Mouse (Mus musculus): ENCODE measurements around the gene Nt5dc1. TPM values are rescaled to one million over a fixed set of nuclear protein-coding genes. Genes with fewer than 3 reads are reported as not detected.

Nt5dc1 gene
- total and polyA plus RNA-seq, 3 experiments: 14.3 to 25.9 (median 21.1) TPM

DNA sequence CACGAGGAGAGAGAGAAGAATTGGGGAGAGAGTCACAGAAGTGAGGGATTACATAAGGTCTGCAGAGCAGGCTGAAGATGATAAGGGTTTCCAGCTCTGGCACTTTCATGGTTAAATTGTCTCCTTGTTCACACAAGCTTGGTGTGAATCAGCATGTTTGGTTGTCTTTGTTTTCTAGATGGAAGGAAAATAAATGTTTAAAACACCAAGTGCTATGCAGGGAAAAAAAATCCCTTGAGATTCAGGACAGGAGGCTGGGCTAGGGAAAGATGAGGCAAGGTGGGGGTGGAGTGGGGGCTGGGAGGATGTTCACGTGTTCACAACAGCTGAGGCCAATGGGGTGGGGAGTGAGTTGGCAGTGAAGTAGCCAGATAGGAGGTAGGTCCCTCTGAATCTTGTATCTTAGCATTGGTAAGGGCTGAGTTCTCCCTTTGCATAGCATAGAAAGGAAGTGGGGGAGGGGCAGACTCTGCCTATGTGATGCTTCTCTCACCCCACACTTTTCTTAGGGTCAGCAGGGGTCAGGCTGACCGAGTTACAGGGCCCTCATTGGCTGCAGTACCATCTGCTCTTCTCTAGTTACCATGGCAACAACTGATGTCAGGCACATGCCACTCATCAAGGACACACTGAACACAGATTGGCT is 101.7 kb downstream of the Nt5dc1 start:
- dilution Hi-C loops (cut with MboI; ENCODE audit: extremely low pct_ligation_motif_present, extremely low pct_unique_long_range_greater_than_20kb, low sequenced_read_pairs) (no loop called here), in situ Hi-C loops (cut with MboI; ENCODE audit: low pct_ligation_motif_present, low pct_unique_long_range_greater_than_20kb, low sequenced_read_pairs) (no loop called here)
- H3K36me3 ChIP-seq (replicated peaks in 1 of 2; ENCODE audit: control insufficient read depth in 1 of 2, insufficient read depth in 1 of 2, low read length in 1 of 2): peaks cover 3 to 47% of the 10 kb centered on the region in 2 experiments
- peaks cover 0 to 10% of the 10 kb centered on the region in 2 experiments; a peak in 2 of 4 replicates for H3K4me1 ChIP-seq (ENCODE audit: control insufficient read depth in 1 of 2, insufficient read depth in 2 of 2)
- H3K27me3 ChIP-seq (replicated peaks): no peaks in the 10 kb centered on the region
- no peaks in the 10 kb centered on the region for H3K9me3 ChIP-seq (replicated peaks; ENCODE audit: low read length)
- H3K4me3 ChIP-seq (replicated peaks in 1 of 3; ENCODE audit: low read depth in 2 of 3, low read length in 2 of 3, poor library complexity in 1 of 3): no peak overlapping the region
- H3K79me2 ChIP-seq (replicated peaks; ENCODE audit: control insufficient read depth, extremely low read depth, insufficient read depth, poor library complexity, severe bottlenecking): no peaks in the 10 kb centered on the region
- no peak overlapping the region for H3K27ac ChIP-seq (ENCODE audit: insufficient read depth, low read depth)
- TF ChIP-seq GABPA (IDR thresholded peaks at IDR 0.05; ENCODE audit: insufficient replicate concordance, low read depth, low read length): no peak
- 0 out of 2 replicates have a peak, but pooled peaks have one; percentile 41 for TF ChIP-seq CHD2 (IDR thresholded peaks at IDR 0.05; ENCODE audit: low read length)
- peak; percentile 13 for DNase-seq (ENCODE audit: extremely low read depth)
- no peak overlapping the region for H3K9ac ChIP-seq (ENCODE audit: insufficient read depth, low read depth)
- H3K4me2 ChIP-seq (ENCODE audit: insufficient read depth, low read depth, poor library complexity, severe bottlenecking): no peak overlapping the region

DNA sequence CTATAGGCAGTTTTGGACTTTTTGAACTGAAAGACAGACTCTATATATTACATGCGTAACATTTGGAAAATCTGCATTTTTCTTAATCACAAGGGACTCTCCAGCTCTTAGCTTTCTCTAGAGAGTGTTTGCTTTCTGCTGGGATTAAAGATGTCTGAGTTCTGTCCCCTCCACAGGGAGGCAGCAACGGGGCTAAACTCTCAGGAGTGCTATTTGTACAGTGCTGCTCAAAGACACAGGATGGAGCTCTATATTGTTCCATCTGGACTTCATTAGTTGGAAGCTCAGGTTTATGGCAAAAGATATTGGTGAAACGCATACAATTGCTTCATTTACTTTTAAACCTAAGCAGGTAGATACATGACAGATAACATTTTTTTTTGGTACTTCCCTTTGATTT is 105.8 kb downstream of the Nt5dc1 start:
- peaks cover 3 to 41% of the 10 kb centered on the region in 2 experiments for H3K36me3 ChIP-seq (replicated peaks in 1 of 2; ENCODE audit: control insufficient read depth in 1 of 2, insufficient read depth in 1 of 2, low read length in 1 of 2)
- H3K27me3 ChIP-seq (replicated peaks): no peaks in the 10 kb centered on the region
- TF ChIP-seq CTCF (conservative IDR thresholded peaks at IDR 0.05 in 1 of 2, IDR thresholded peaks at IDR 0.05 in 1 of 2; ENCODE audit: low read depth in 2 of 2, low read length in 2 of 2) (peak in 1 of 2 experiments; percentile 12; a peak in 1 of 4 replicates), SIN3A (IDR thresholded peaks at IDR 0.05; ENCODE audit: low read length) (no peak)
- H3K4me1 ChIP-seq (ENCODE audit: control insufficient read depth in 1 of 2, insufficient read depth in 2 of 2): peaks cover 0 to 14% of the 10 kb centered on the region in 2 experiments; a peak in 2 of 4 replicates
- dilution Hi-C loops (cut with MboI; ENCODE audit: extremely low pct_ligation_motif_present, extremely low pct_unique_long_range_greater_than_20kb, low sequenced_read_pairs): no loop called here
- no peaks in the 10 kb centered on the region for H3K79me2 ChIP-seq (replicated peaks; ENCODE audit: control insufficient read depth, extremely low read depth, insufficient read depth, poor library complexity, severe bottlenecking)
- in situ Hi-C loops (cut with MboI; ENCODE audit: low pct_ligation_motif_present, low pct_unique_long_range_greater_than_20kb, low sequenced_read_pairs): no loop called here
- H3K27ac ChIP-seq (ENCODE audit: insufficient read depth, low read depth): no peak overlapping the region
- H3K4me3 ChIP-seq (replicated peaks in 1 of 3; ENCODE audit: low read depth in 2 of 3, low read length in 2 of 3, poor library complexity in 1 of 3): no peak overlapping the region
- H3K9me3 ChIP-seq (replicated peaks; ENCODE audit: low read length): no peaks in the 10 kb centered on the region
- no peak overlapping the region for H3K4me2 ChIP-seq (ENCODE audit: insufficient read depth, low read depth, poor library complexity, severe bottlenecking)
- DNase-seq (ENCODE audit: extremely low read depth): no peak
- no peak overlapping the region for H3K9ac ChIP-seq (ENCODE audit: insufficient read depth, low read depth)

DNA sequence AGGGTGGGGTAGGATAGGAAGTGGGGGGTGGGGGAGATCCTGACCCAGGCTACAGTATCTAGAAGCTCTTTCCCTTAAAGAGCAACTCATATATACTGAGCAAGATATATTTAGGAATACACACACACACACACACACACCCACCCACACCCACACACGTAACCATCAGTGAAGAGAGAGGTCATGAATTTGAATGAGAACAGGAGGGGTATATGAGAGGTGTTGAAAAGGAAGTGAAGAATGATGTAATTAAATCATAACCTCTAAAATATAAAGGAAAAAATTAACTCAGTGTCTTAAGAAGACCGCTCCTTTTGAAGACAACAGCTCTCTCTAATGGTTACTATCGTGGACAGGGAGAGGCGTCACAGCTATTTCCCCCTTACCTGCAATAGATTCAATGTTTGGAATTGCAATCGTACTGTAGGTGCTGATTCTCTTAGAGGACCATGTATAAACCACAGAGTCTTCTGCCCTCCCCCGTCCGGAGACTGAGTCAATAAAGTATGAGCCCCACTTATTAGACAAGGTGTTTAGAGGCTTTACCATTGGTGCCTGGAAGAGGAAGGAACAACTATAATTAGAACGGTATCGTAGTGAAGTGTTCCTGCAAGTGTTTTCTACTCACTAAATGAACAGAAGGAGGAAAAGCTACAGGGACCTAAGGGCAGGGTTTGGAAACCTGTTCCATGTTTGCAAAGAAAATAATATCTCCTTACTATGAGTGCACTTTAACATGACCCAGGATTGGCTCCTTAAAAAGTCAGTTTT is 108.3 kb downstream of the Nt5dc1 start:
- no peak overlapping the region for H3K4me3 ChIP-seq (replicated peaks in 1 of 3; ENCODE audit: low read depth in 2 of 3, low read length in 2 of 3, poor library complexity in 1 of 3)
- no peak overlapping the region for H3K27ac ChIP-seq (ENCODE audit: insufficient read depth, low read depth)
- in situ Hi-C loops (cut with MboI; ENCODE audit: low pct_ligation_motif_present, low pct_unique_long_range_greater_than_20kb, low sequenced_read_pairs) (no loop called here), dilution Hi-C loops (cut with MboI; ENCODE audit: extremely low pct_ligation_motif_present, extremely low pct_unique_long_range_greater_than_20kb, low sequenced_read_pairs) (no loop called here)
- no peaks in the 10 kb centered on the region for H3K9me3 ChIP-seq (replicated peaks; ENCODE audit: low read length)
- no peak for TF ChIP-seq MAX (IDR thresholded peaks at IDR 0.05; ENCODE audit: low read length)
- TF ChIP-seq BHLHE40 (IDR thresholded peaks at IDR 0.05; ENCODE audit: low read depth, low read length): no peak
- no peak for TF ChIP-seq MXI1 (IDR thresholded peaks at IDR 0.05; ENCODE audit: low read depth, low read length)
- no peak for TF ChIP-seq E2F4 (IDR thresholded peaks at IDR 0.05; ENCODE audit: insufficient replicate concordance, low read depth, low read length)
- no peak for TF ChIP-seq POLR2AphosphoS2 (IDR thresholded peaks at IDR 0.05; ENCODE audit: low read depth, low read length)
- TF ChIP-seq ETS1 (conservative IDR thresholded peaks at IDR 0.05; ENCODE audit: low read depth, low read length): no peak
- no peak for TF ChIP-seq KAT2A (IDR thresholded peaks at IDR 0.05; ENCODE audit: insufficient replicate concordance, low read length)
- TF ChIP-seq RAD21 (IDR thresholded peaks at IDR 0.05; ENCODE audit: low read depth, low read length): no peak
- TF ChIP-seq ELF1 (IDR thresholded peaks at IDR 0.05; ENCODE audit: low read depth, low read length): no peak
- TF ChIP-seq GABPA (IDR thresholded peaks at IDR 0.05; ENCODE audit: insufficient replicate concordance, low read depth, low read length): no peak
- TF ChIP-seq TCF12 (IDR thresholded peaks at IDR 0.05; ENCODE audit: low read depth, low read length): no peak
- H3K36me3 ChIP-seq (replicated peaks in 1 of 2; ENCODE audit: control insufficient read depth in 1 of 2, insufficient read depth in 1 of 2, low read length in 1 of 2): peaks cover 3 to 29% of the 10 kb centered on the region in 2 experiments
- H3K79me2 ChIP-seq (replicated peaks; ENCODE audit: control insufficient read depth, extremely low read depth, insufficient read depth, poor library complexity, severe bottlenecking): no peaks in the 10 kb centered on the region
- no peak overlapping the region for H3K9ac ChIP-seq (ENCODE audit: insufficient read depth, low read depth)
- H3K4me2 ChIP-seq (ENCODE audit: insufficient read depth, low read depth, poor library complexity, severe bottlenecking): no peak overlapping the region
- no peak for DNase-seq (ENCODE audit: extremely low read depth)
- H3K27me3 ChIP-seq (replicated peaks): no peaks in the 10 kb centered on the region
- H3K4me1 ChIP-seq (ENCODE audit: control insufficient read depth in 1 of 2, insufficient read depth in 2 of 2): peaks cover 0 to 12% of the 10 kb centered on the region in 2 experiments; a peak in 2 of 4 replicates
